Mouse (Mus musculus) liver, embryonic 14.5 days (tissue): ENCODE data around the gene Rnd2.

Experiments used
- CTCF ChIP-seq: IDR thresholded peaks from 2 replicates; pipeline ENCODE4 v1.5.1; 2016; ENCODE audit warnings: antibody characterized with exemption, low read depth, control low read depth
- EP300 ChIP-seq: IDR thresholded peaks from 2 replicates; pipeline ENCODE4 v1.6.1; 2016; ENCODE audit warnings: antibody characterized with exemption, low read depth

GRCm38 (mm10) chr11:101468731-101469130 is 3.9 kb downstream of the Rnd2 start:
- no peak for TF ChIP-seq CTCF
- TF ChIP-seq EP300: no peak
